18 mouse cellular contexts compared by ENCODE assay signal in the genomic region with DNA sequence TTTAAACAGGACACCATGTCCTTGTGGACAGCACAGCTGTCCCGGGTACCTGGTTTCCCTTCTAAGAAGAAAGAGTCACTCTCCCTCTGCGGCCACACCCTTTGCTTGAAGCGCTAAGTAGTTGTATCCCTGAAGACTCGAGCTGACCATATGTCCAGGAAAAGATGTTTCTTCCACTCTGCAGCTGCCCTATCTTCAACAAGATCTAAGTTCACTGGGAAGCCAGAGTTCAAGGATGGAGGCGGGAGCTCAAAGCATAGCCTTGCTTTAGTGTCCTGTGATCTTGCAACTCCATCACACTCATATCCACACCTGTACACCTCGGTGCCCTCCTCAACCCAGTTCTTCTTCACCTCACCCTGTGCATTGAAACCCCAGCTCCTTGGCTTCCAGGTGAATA. TPM values are rescaled to one million over a fixed set of nuclear protein-coding genes. Genes with fewer than 3 reads are reported as not detected.
DNase-seq lines count a peak whose midpoint lies in the region; ATAC-seq and TF ChIP-seq lines count a peak whose summit lies in the region.
"Had no signal": no experiment of that assay in that cellular context is flagged by ENCODE, and none has a peak within 500 bp of the region (broad histone marks: within the 10 kb centered on the region; RNA-seq: fewer than 3 reads in every experiment).

No protein-coding gene starts in this region.

- H3K27ac ChIP-seq in embryonic facial prominence, embryonic 13.5 days, result no peak overlapping the region
- H3K27ac ChIP-seq in embryonic facial prominence, embryonic 10.5 days (replicated peaks), result no peak overlapping the region
- H3K27ac ChIP-seq in CH12.LX (ENCODE audit: insufficient read depth, low read depth), result no peak overlapping the region
- no peak overlapping the region for H3K27ac ChIP-seq in intestine, embryonic 16.5 days (ENCODE audit: low read length)
- no peak overlapping the region for H3K27ac ChIP-seq in forebrain, embryonic 13.5 days
- H3K27ac ChIP-seq: embryonic facial prominence, embryonic 12.5 days; forebrain, embryonic 12.5 days; heart, embryonic 13.5 days; hindbrain, embryonic 15.5 days had no signal

- no peak for ATAC-seq in embryonic facial prominence, embryonic 13.5 days (ENCODE audit: insufficient number of reproducible peaks, insufficient read depth, low FRiP score, low TSS enrichment, low read depth)
- ATAC-seq in intestine, embryonic 16.5 days, result peak; percentile 44; the same call in 1 of the 2 replicates
- no peak for ATAC-seq in forebrain, embryonic 13.5 days

- H3K9ac ChIP-seq in embryonic facial prominence, embryonic 13.5 days, result no peak overlapping the region
- H3K9ac ChIP-seq in CH12.LX (ENCODE audit: insufficient read depth, low read depth), result no peak overlapping the region
- no peak overlapping the region for H3K9ac ChIP-seq in intestine, embryonic 16.5 days (ENCODE audit: low read depth, low read length)
- H3K9ac ChIP-seq in forebrain, embryonic 13.5 days, result no peak overlapping the region
- H3K9ac ChIP-seq: embryonic facial prominence, embryonic 12.5 days; forebrain, embryonic 12.5 days; forebrain, postnatal 0 days; hindbrain, embryonic 15.5 days had no signal

- no peaks in the 10 kb centered on the region for H3K79me2 ChIP-seq in CH12.LX (replicated peaks; ENCODE audit: control insufficient read depth, extremely low read depth, insufficient read depth, poor library complexity, severe bottlenecking)

- 62% methylated on average over 6 of the region's 6 CpGs for WGBS in embryonic facial prominence, embryonic 13.5 days
- WGBS in embryonic facial prominence, embryonic 10.5 days, result 65% methylated on average over 6 of the region's 6 CpGs
- WGBS in intestine, embryonic 16.5 days, result 57% methylated on average over 6 of the region's 6 CpGs
- 64% methylated on average over 6 of the region's 6 CpGs for WGBS in forebrain, embryonic 13.5 days

- no peak for DNase-seq in embryonic facial prominence, embryonic 10.5 days (ENCODE audit: low spot score)
- no peak for DNase-seq in CH12.LX (ENCODE audit: extremely low read depth)
- peak; percentile 32 for DNase-seq in yolk sac, embryonic 10.5 days (ENCODE audit: low spot score)
- DNase-seq in heart, adult 18-20 months, result no peak

- TF ChIP-seq POLR2A in CH12.LX (IDR thresholded peaks at IDR 0.05; ENCODE audit: low read depth, low read length), result no peak

- 0 out of 2 replicates have a peak overlapping the region, but pooled peaks have one; percentile 56 for H3K4me2 ChIP-seq in embryonic facial prominence, embryonic 13.5 days
- 0 out of 2 replicates have a peak overlapping the region, but pooled peaks have one; percentile 4 for H3K4me2 ChIP-seq in CH12.LX (ENCODE audit: insufficient read depth, low read depth, poor library complexity, severe bottlenecking)
- H3K4me2 ChIP-seq in intestine, embryonic 16.5 days (ENCODE audit: low read depth, low read length), result no peak overlapping the region
- H3K4me2 ChIP-seq in forebrain, embryonic 13.5 days, result no peak overlapping the region

- H3K4me3 ChIP-seq in embryonic facial prominence, embryonic 13.5 days, result no peak overlapping the region
- no peak overlapping the region for H3K4me3 ChIP-seq in embryonic facial prominence, embryonic 10.5 days
- H3K4me3 ChIP-seq in CH12.LX (replicated peaks in 1 of 3; ENCODE audit: low read depth in 2 of 3, low read length in 2 of 3, poor library complexity in 1 of 3), result no peak overlapping the region
- no peak overlapping the region for H3K4me3 ChIP-seq in intestine, embryonic 16.5 days (ENCODE audit: low read length)
- no peak overlapping the region for H3K4me3 ChIP-seq in forebrain, embryonic 13.5 days
- H3K4me3 ChIP-seq: embryonic facial prominence, embryonic 12.5 days; forebrain, embryonic 12.5 days; hindbrain, embryonic 15.5 days had no signal

- TF ChIP-seq CTCF in CH12.LX (conservative IDR thresholded peaks at IDR 0.05 in 1 of 2, IDR thresholded peaks at IDR 0.05 in 1 of 2; ENCODE audit: low read depth in 2 of 2, low read length in 2 of 2), result no peak

- no peak for TF ChIP-seq RAD21 in CH12.LX (IDR thresholded peaks at IDR 0.05; ENCODE audit: low read depth, low read length)

- in situ Hi-C loops in CH12.LX (cut with MboI; ENCODE audit: low pct_ligation_motif_present, low pct_unique_long_range_greater_than_20kb, low sequenced_read_pairs), result no loop called here

- H3K27me3 ChIP-seq in embryonic facial prominence, embryonic 13.5 days, result no peaks in the 10 kb centered on the region
- no peaks in the 10 kb centered on the region for H3K27me3 ChIP-seq in embryonic facial prominence, embryonic 10.5 days (replicated peaks; ENCODE audit: low read depth, poor library complexity, severe bottlenecking)
- no peaks in the 10 kb centered on the region for H3K27me3 ChIP-seq in CH12.LX (replicated peaks)
- no peaks in the 10 kb centered on the region for H3K27me3 ChIP-seq in intestine, embryonic 16.5 days (replicated peaks; ENCODE audit: control insufficient read depth, insufficient read depth, low read length)
- H3K27me3 ChIP-seq in forebrain, embryonic 13.5 days, result no peaks in the 10 kb centered on the region
- H3K27me3 ChIP-seq: embryonic facial prominence, embryonic 12.5 days; forebrain, embryonic 12.5 days; heart, embryonic 13.5 days; hindbrain, embryonic 15.5 days had no signal

- H3K36me3 ChIP-seq in embryonic facial prominence, embryonic 13.5 days, result no peaks in the 10 kb centered on the region
- H3K36me3 ChIP-seq in embryonic facial prominence, embryonic 10.5 days (replicated peaks), result no peaks in the 10 kb centered on the region
- H3K36me3 ChIP-seq in CH12.LX (replicated peaks in 1 of 2; ENCODE audit: control insufficient read depth in 1 of 2, insufficient read depth in 1 of 2, low read length in 1 of 2), result peaks cover 0 to 6% of the 10 kb centered on the region in 2 experiments
- no peaks in the 10 kb centered on the region for H3K36me3 ChIP-seq in intestine, embryonic 16.5 days (ENCODE audit: control insufficient read depth, insufficient read depth, low read length)
- H3K36me3 ChIP-seq in forebrain, embryonic 13.5 days (ENCODE audit: poor library complexity, severe bottlenecking), result no peaks in the 10 kb centered on the region
- H3K36me3 ChIP-seq: embryonic facial prominence, embryonic 12.5 days; forebrain, embryonic 12.5 days; heart, embryonic 13.5 days; hindbrain, embryonic 15.5 days had no signal

- H3K4me1 ChIP-seq in embryonic facial prominence, embryonic 13.5 days, result no peaks in the 10 kb centered on the region
- H3K4me1 ChIP-seq in embryonic facial prominence, embryonic 10.5 days, result peaks cover 4% of the 10 kb centered on the region; the same call in 1 of the 2 replicates
- H3K4me1 ChIP-seq in CH12.LX (ENCODE audit: control insufficient read depth in 1 of 2, insufficient read depth in 2 of 2), result peaks cover 0 to 11% of the 10 kb centered on the region in 2 experiments; a peak in 2 of 4 replicates
- no peaks in the 10 kb centered on the region for H3K4me1 ChIP-seq in intestine, embryonic 16.5 days (ENCODE audit: control insufficient read depth, insufficient read depth, low read length)
- no peaks in the 10 kb centered on the region for H3K4me1 ChIP-seq in forebrain, embryonic 13.5 days
- H3K4me1 ChIP-seq: forebrain, embryonic 12.5 days; heart, embryonic 13.5 days; hindbrain, embryonic 15.5 days had no signal

- dilution Hi-C loops in CH12.LX (cut with MboI; ENCODE audit: extremely low pct_ligation_motif_present, extremely low pct_unique_long_range_greater_than_20kb, low sequenced_read_pairs), result no loop called here

- TF ChIP-seq EP300 in CH12.LX (IDR thresholded peaks at IDR 0.05; ENCODE audit: low read length), result no peak

- no peaks in the 10 kb centered on the region for H3K9me3 ChIP-seq in embryonic facial prominence, embryonic 13.5 days
- no peaks in the 10 kb centered on the region for H3K9me3 ChIP-seq in embryonic facial prominence, embryonic 10.5 days
- H3K9me3 ChIP-seq in CH12.LX (replicated peaks; ENCODE audit: low read length), result no peaks in the 10 kb centered on the region
- no peaks in the 10 kb centered on the region for H3K9me3 ChIP-seq in intestine, embryonic 16.5 days (ENCODE audit: control insufficient read depth, low read length)
- H3K9me3 ChIP-seq in forebrain, embryonic 13.5 days (replicated peaks), result no peaks in the 10 kb centered on the region
- H3K9me3 ChIP-seq: embryonic facial prominence, embryonic 12.5 days; forebrain, embryonic 12.5 days; heart, embryonic 13.5 days; hindbrain, embryonic 15.5 days had no signal

RNA-seq across cellular contexts. Expression of gene C1ra, which starts 0.3 kb away (rescaled TPM):
- polyA plus RNA-seq in embryonic facial prominence, embryonic 13.5 days (2015; fragmentation: Nextera tagmentation; extraction: Ambion mirVana), result 2.7 and 2.8 TPM in 2 replicates
- polyA plus RNA-seq in embryonic facial prominence, embryonic 10.5 days (2016; fragmentation: Nextera tagmentation; extraction: Ambion mirVana), result 0.13 TPM in 1 of 2 replicates, not detected in the other
- total RNA-seq in CH12.LX (2012; rRNA removed), result 8.4 and 9.9 TPM in 2 replicates
- 19.8 and 20.1 TPM in 2 replicates for total RNA-seq in CH12.LX (2014; rRNA removed)
- polyA plus RNA-seq in CH12.LX (2012; ENCODE audit: insufficient read length, low read depth), result 21.9 TPM in 2 replicates
- 5.1 TPM in 2 replicates for polyA plus RNA-seq in intestine, embryonic 16.5 days (2015; fragmentation: Nextera tagmentation; extraction: Ambion mirVana)
- 10 to 100 TPM; 12.0 to 17.7 TPM for total RNA-seq in heart, adult 18-20 months (2021)
- polyA plus RNA-seq in forebrain, embryonic 13.5 days (2015; fragmentation: Nextera tagmentation; extraction: Ambion mirVana), result 0.09 and 0.12 TPM in 2 replicates

RNA-seq across cellular contexts. Expression of gene C1rl, which starts 19.0 kb away (rescaled TPM):
- polyA plus RNA-seq in embryonic facial prominence, embryonic 13.5 days (2015; fragmentation: Nextera tagmentation; extraction: Ambion mirVana), result 0.72 and 0.94 TPM in 2 replicates
- polyA plus RNA-seq in embryonic facial prominence, embryonic 10.5 days (2016; fragmentation: Nextera tagmentation; extraction: Ambion mirVana), result 0.42 and 0.47 TPM in 2 replicates
- total RNA-seq in CH12.LX (2012; rRNA removed) (0.38 and 0.59 TPM in 2 replicates), CH12.LX (2014; rRNA removed) (1.0 and 1.2 TPM in 2 replicates)
- polyA plus RNA-seq in CH12.LX (2012; ENCODE audit: insufficient read length, low read depth), result 2.1 and 2.4 TPM in 2 replicates
- 3.0 and 3.5 TPM in 2 replicates for polyA plus RNA-seq in intestine, embryonic 16.5 days (2015; fragmentation: Nextera tagmentation; extraction: Ambion mirVana)
- 1 to 10 TPM; 1.3 to 2.1 TPM for total RNA-seq in heart, adult 18-20 months (2021)
- 0.08 and 0.09 TPM in 2 replicates for polyA plus RNA-seq in forebrain, embryonic 13.5 days (2015; fragmentation: Nextera tagmentation; extraction: Ambion mirVana)

RNA-seq across cellular contexts. Expression of gene C1s1, which starts 30.2 kb away (rescaled TPM):
- 1.7 and 3.6 TPM in 2 replicates for polyA plus RNA-seq in embryonic facial prominence, embryonic 13.5 days (2015; fragmentation: Nextera tagmentation; extraction: Ambion mirVana)
- polyA plus RNA-seq in embryonic facial prominence, embryonic 10.5 days (2016; fragmentation: Nextera tagmentation; extraction: Ambion mirVana), result 0.70 and 1.2 TPM in 2 replicates
- total RNA-seq in CH12.LX (2012; rRNA removed) (0.55 and 0.80 TPM in 2 replicates), CH12.LX (2014; rRNA removed) (1.3 and 1.8 TPM in 2 replicates)
- 2.4 and 4.8 TPM in 2 replicates for polyA plus RNA-seq in CH12.LX (2012; ENCODE audit: insufficient read length, low read depth)
- polyA plus RNA-seq in intestine, embryonic 16.5 days (2015; fragmentation: Nextera tagmentation; extraction: Ambion mirVana), result 6.3 and 6.6 TPM in 2 replicates
- total RNA-seq in heart, adult 18-20 months (2021), result 10 to 100 TPM; 27.9 to 33.2 TPM
- polyA plus RNA-seq in forebrain, embryonic 13.5 days (2015; fragmentation: Nextera tagmentation; extraction: Ambion mirVana), result 0.14 and 0.40 TPM in 2 replicates
- total RNA-seq: common myeloid progenitor, adult 5-6 weeks; granulocyte monocyte progenitor cell, adult 5-6 weeks had no signal

RNA-seq across cellular contexts. Expression of gene Clstn3, which starts 47.3 kb away (rescaled TPM):
- polyA plus RNA-seq in embryonic facial prominence, embryonic 13.5 days (2015; fragmentation: Nextera tagmentation; extraction: Ambion mirVana), result 11.6 and 11.7 TPM in 2 replicates
- 5.5 and 8.7 TPM in 2 replicates for polyA plus RNA-seq in embryonic facial prominence, embryonic 10.5 days (2016; fragmentation: Nextera tagmentation; extraction: Ambion mirVana)
- total RNA-seq in CH12.LX (2012; rRNA removed), result 17.2 and 17.7 TPM in 2 replicates
- 20.4 and 21.4 TPM in 2 replicates for total RNA-seq in CH12.LX (2014; rRNA removed)
- 126 and 130 TPM in 2 replicates for polyA plus RNA-seq in CH12.LX (2012; ENCODE audit: insufficient read length, low read depth)
- 3.5 and 4.1 TPM in 2 replicates for polyA plus RNA-seq in intestine, embryonic 16.5 days (2015; fragmentation: Nextera tagmentation; extraction: Ambion mirVana)
- 1 to 10 TPM in 1 of 2 experiments, under 1 TPM in 1; 0.30 to 8.2 TPM for total RNA-seq in heart, adult 18-20 months (2021)
- 29.2 and 38.0 TPM in 2 replicates for polyA plus RNA-seq in forebrain, embryonic 13.5 days (2015; fragmentation: Nextera tagmentation; extraction: Ambion mirVana)

RNA-seq across cellular contexts. Expression of gene C1rb, which starts 58.2 kb away (rescaled TPM):
- not detected in 2 replicates for polyA plus RNA-seq in embryonic facial prominence, embryonic 13.5 days (2015; fragmentation: Nextera tagmentation; extraction: Ambion mirVana)
- polyA plus RNA-seq in embryonic facial prominence, embryonic 10.5 days (2016; fragmentation: Nextera tagmentation; extraction: Ambion mirVana), result not detected in 2 replicates
- total RNA-seq in CH12.LX (2012; rRNA removed), result not detected in 2 replicates
- not detected in 2 replicates for total RNA-seq in CH12.LX (2014; rRNA removed)
- not detected in 2 replicates for polyA plus RNA-seq in CH12.LX (2012; ENCODE audit: insufficient read length, low read depth)
- not detected in 2 replicates for polyA plus RNA-seq in intestine, embryonic 16.5 days (2015; fragmentation: Nextera tagmentation; extraction: Ambion mirVana)
- total RNA-seq in heart, adult 18-20 months (2021), result 1 to 10 TPM; 1.9 TPM
- not detected in 2 replicates for polyA plus RNA-seq in forebrain, embryonic 13.5 days (2015; fragmentation: Nextera tagmentation; extraction: Ambion mirVana)
- total RNA-seq: common myeloid progenitor, adult 5-6 weeks; forebrain, postnatal 0 days; granulocyte monocyte progenitor cell, adult 5-6 weeks had no signal
- polyA plus RNA-seq: brain, embryonic 14.5 days; C2C12; embryonic facial prominence, embryonic 12.5 days; forebrain, embryonic 12.5 days; forebrain, postnatal 0 days; heart, embryonic 13.5 days; heart, postnatal 0 days; hindbrain, embryonic 11.5 days; hindbrain, embryonic 15.5 days had no signal

Comparison
In these comparisons a context has a peak if more than half of its experiments do, and no peak if none do; other contexts are left out.
1. H3K4me2 ChIP-seq: peak in embryonic facial prominence, embryonic 13.5 days (single experiment) and CH12.LX (single experiment); none in intestine, embryonic 16.5 days (single experiment) and forebrain, embryonic 13.5 days (single experiment).